Mouse (Mus musculus): ENCODE data around the gene Lrrc27. TPM values are rescaled to one million over a fixed set of nuclear protein-coding genes. Genes with fewer than 3 reads are reported as not detected.

Lrrc27 gene
- total RNA-seq, 1 experiment: 8.2 TPM

DNA sequence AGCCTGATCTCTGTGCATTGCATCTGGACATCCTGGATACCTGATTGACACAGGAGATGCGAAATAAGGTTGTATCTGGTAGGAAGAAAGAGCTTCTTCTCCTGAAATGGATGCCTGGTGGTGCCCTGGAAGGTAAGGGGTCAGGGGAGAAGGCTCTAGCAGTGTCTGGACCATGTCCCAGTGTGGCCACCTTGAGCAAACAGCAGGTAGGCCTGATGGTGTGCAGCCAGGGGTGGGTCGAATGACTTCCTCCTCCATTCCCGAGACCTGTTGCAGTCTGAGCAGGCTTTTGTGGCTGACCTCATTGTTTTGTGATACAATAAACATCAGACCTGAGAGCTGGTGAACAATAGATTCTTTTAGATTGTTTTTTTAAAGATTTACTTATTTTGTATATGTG, 69.2 kb downstream of the Lrrc27 start:
- in situ Hi-C loops (cut with MboI; ENCODE audit: low sequenced_read_pairs in 2 of 2, unreplicated experiment in 2 of 2): no loop called here
- Histone ChIP-seq H3K4me1 (ENCODE audit: control insufficient read depth in 2 of 2, insufficient read depth in 2 of 2, low read length in 2 of 2, poor library complexity in 1 of 2) (peaks cover 2 to 17% of the 10 kb centered on the region in 2 experiments; a peak in 3 of 4 replicates), H3K36me3 (ENCODE audit: control insufficient read depth, insufficient read depth, low read length, poor library complexity, severe bottlenecking) (no peaks in the 10 kb centered on the region), H3K4me3 (ENCODE audit: insufficient read depth in 1 of 2, low read depth in 1 of 2, low read length in 2 of 2, poor library complexity in 1 of 2, severe bottlenecking in 1 of 2) (no peak overlapping the region), H3K27ac (ENCODE audit: insufficient read depth, low read depth, low read length, poor library complexity, severe bottlenecking) (no peak overlapping the region), H3K9me3 (ENCODE audit: control insufficient read depth, insufficient read depth, low read depth, low read length) (no peaks in the 10 kb centered on the region), H3K9ac (ENCODE audit: insufficient read depth, low read depth, low read length, poor library complexity, severe bottlenecking) (no peak overlapping the region)
- no peak for DNase-seq (ENCODE audit: low read depth, low spot score)
- TF ChIP-seq ZC3H11A (IDR thresholded peaks at IDR 0.05; ENCODE audit: borderline replicate concordance, low read depth, low read length): no peak
- no peak for TF ChIP-seq HCFC1 (IDR thresholded peaks at IDR 0.05; ENCODE audit: borderline replicate concordance, insufficient read depth, low read length)
- TF ChIP-seq ZNF384 (IDR thresholded peaks at IDR 0.05; ENCODE audit: low read depth, low read length): no peak
- TF ChIP-seq MAFK (IDR thresholded peaks at IDR 0.05; ENCODE audit: insufficient read depth, low read depth, low read length): no peak
- TF ChIP-seq CHD2 (IDR thresholded peaks at IDR 0.05; ENCODE audit: low read depth, low read length): no peak

DNA sequence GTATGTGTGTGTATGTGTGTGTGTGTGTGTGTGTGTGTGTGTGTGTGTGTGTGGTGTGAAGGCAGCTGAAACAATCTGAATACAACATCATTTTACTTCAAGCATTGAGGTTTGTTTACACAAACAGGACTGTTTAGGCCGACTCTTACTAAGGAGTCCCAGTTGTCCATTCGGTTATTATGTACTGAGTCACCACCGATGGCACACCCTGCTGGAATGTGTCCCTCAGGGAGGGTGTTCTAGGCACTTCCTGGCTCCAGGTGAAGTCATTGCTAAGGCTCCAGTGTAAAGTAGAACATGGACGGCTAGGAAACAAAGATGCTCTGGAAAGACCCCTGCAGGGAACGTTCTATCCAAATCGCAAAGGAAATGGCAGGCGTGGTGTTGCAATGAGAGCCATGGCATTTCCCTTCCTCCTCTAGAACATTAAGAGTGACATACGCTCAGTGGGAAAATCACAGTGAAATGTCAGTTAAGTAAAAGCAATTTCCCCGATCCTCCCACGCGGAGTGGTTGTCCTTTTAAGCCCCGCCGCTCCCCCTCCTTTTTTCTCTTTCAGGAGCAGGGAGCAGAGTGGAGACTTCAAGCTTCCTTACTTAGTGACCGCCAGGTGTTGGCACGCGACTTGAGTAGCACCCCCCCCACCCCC, 72.6 kb downstream of the Lrrc27 start:
- H3K9me3 ChIP-seq (ENCODE audit: control insufficient read depth, insufficient read depth, low read depth, low read length): no peaks in the 10 kb centered on the region
- H3K27ac ChIP-seq (ENCODE audit: insufficient read depth, low read depth, low read length, poor library complexity, severe bottlenecking): no peak overlapping the region
- H3K9ac ChIP-seq (ENCODE audit: insufficient read depth, low read depth, low read length, poor library complexity, severe bottlenecking): no peak overlapping the region
- peaks cover 2 to 17% of the 10 kb centered on the region in 2 experiments; a peak in 3 of 4 replicates for H3K4me1 ChIP-seq (ENCODE audit: control insufficient read depth in 2 of 2, insufficient read depth in 2 of 2, low read length in 2 of 2, poor library complexity in 1 of 2)
- H3K36me3 ChIP-seq (ENCODE audit: control insufficient read depth, insufficient read depth, low read length, poor library complexity, severe bottlenecking): no peaks in the 10 kb centered on the region
- no peak for DNase-seq (ENCODE audit: low read depth, low spot score)
- no peak overlapping the region for H3K4me3 ChIP-seq (ENCODE audit: insufficient read depth in 1 of 2, low read depth in 1 of 2, low read length in 2 of 2, poor library complexity in 1 of 2, severe bottlenecking in 1 of 2)
- TF ChIP-seq ZNF384 (IDR thresholded peaks at IDR 0.05; ENCODE audit: low read depth, low read length) (no peak), ZC3H11A (IDR thresholded peaks at IDR 0.05; ENCODE audit: borderline replicate concordance, low read depth, low read length) (no peak), HCFC1 (IDR thresholded peaks at IDR 0.05; ENCODE audit: borderline replicate concordance, insufficient read depth, low read length) (no peak), MAFK (IDR thresholded peaks at IDR 0.05; ENCODE audit: insufficient read depth, low read depth, low read length) (no peak), CHD2 (IDR thresholded peaks at IDR 0.05; ENCODE audit: low read depth, low read length) (no peak)
- in situ Hi-C loops (cut with MboI; ENCODE audit: low sequenced_read_pairs in 2 of 2, unreplicated experiment in 2 of 2): no loop called here

- in situ Hi-C loops (cut with MboI; ENCODE audit: low sequenced_read_pairs in 2 of 2, unreplicated experiment in 2 of 2): no loop called here
- no peaks in the 10 kb centered on the region for H3K9me3 ChIP-seq (ENCODE audit: control insufficient read depth, insufficient read depth, low read depth, low read length)
- no peak overlapping the region for H3K27ac ChIP-seq (ENCODE audit: insufficient read depth, low read depth, low read length, poor library complexity, severe bottlenecking)
- no peak overlapping the region for H3K4me3 ChIP-seq (ENCODE audit: insufficient read depth in 1 of 2, low read depth in 1 of 2, low read length in 2 of 2, poor library complexity in 1 of 2, severe bottlenecking in 1 of 2)
- no peak overlapping the region for H3K9ac ChIP-seq (ENCODE audit: insufficient read depth, low read depth, low read length, poor library complexity, severe bottlenecking)
- peaks cover 0 to 5% of the 10 kb centered on the region in 2 experiments; a peak in 1 of 4 replicates for H3K4me1 ChIP-seq (ENCODE audit: control insufficient read depth in 2 of 2, insufficient read depth in 2 of 2, low read length in 2 of 2, poor library complexity in 1 of 2)
- TF ChIP-seq HCFC1 (IDR thresholded peaks at IDR 0.05; ENCODE audit: borderline replicate concordance, insufficient read depth, low read length): no peak
- TF ChIP-seq MAFK (IDR thresholded peaks at IDR 0.05; ENCODE audit: insufficient read depth, low read depth, low read length): no peak
- TF ChIP-seq ZNF384 (IDR thresholded peaks at IDR 0.05; ENCODE audit: low read depth, low read length): no peak
- TF ChIP-seq CHD2 (IDR thresholded peaks at IDR 0.05; ENCODE audit: low read depth, low read length): no peak
- TF ChIP-seq ZC3H11A (IDR thresholded peaks at IDR 0.05; ENCODE audit: borderline replicate concordance, low read depth, low read length): no peak
- no peaks in the 10 kb centered on the region for H3K36me3 ChIP-seq (ENCODE audit: control insufficient read depth, insufficient read depth, low read length, poor library complexity, severe bottlenecking)
- DNase-seq (ENCODE audit: low read depth, low spot score): no peak
Measured at GRCm38 (mm10) chr7:139288540-139288939, 75.8 kb downstream of the Lrrc27 start.

Other genes with a start within 250 kb of the Lrrc27 start
- gene Dpysl4, start 127.0 kb upstream of the Lrrc27 start, total RNA-seq (2012; rRNA removed): 3.6 and 4.5 TPM in 2 replicates
- gene Stk32c, start 319 bp downstream of the Lrrc27 start, total RNA-seq (2012; rRNA removed): 0.53 and 0.89 TPM in 2 replicates
- 7.1 and 7.5 TPM in 2 replicates for gene Pwwp2b, start 35.5 kb downstream of the Lrrc27 start, total RNA-seq (2012; rRNA removed)
- 10.9 and 11.5 TPM in 2 replicates for gene Inpp5a, start 176.1 kb downstream of the Lrrc27 start, total RNA-seq (2012; rRNA removed)